Mouse (Mus musculus) midbrain, embryonic 10.5 days (tissue): ENCODE measurements around the gene Cops3. TPM values are rescaled to one million over a fixed set of nuclear protein-coding genes. Genes with fewer than 3 reads are reported as not detected.
A peak's percentile ranks its signal among the peaks of the same experiment; 100 is the strongest.

Source experiments
- DNase-seq: peaks from one replicate; pipeline ENCODE4 v3.0.0-alpha.2; 2017; ENCODE audit warnings: low spot score
- H3K27ac ChIP-seq: fragments of 300-500 bp; sonication (generic); replicated peaks from 2 replicates; pipeline ENCODE4 v1.5.1; 2016; ENCODE audit warnings: mild to moderate bottlenecking
- H3K27me3 ChIP-seq: fragments of 300-500 bp; sonication (generic); 2 replicates; pipeline ENCODE4 v1.6.1; 2016; ENCODE audit warnings: low read depth, mild to moderate bottlenecking; ENCODE audit not compliant: poor library complexity, severe bottlenecking
- H3K36me3 ChIP-seq: fragments of 300-500 bp; sonication (generic); 2 replicates; pipeline ENCODE4 v1.6.1; 2016; ENCODE audit warnings: mild to moderate bottlenecking, moderate library complexity
- H3K4me1 ChIP-seq: fragments of 300-500 bp; sonication (generic); 2 replicates; pipeline ENCODE4 v1.6.1; 2016
- H3K4me3 ChIP-seq: fragments of 300-500 bp; sonication (generic); 2 replicates; pipeline ENCODE4 v1.5.1; 2016; ENCODE audit warnings: mild to moderate bottlenecking, moderate library complexity
- H3K9me3 ChIP-seq: fragments of 300-500 bp; sonication (generic); replicated peaks from 2 replicates; pipeline ENCODE4 v1.6.1; 2016; ENCODE audit warnings: mild to moderate bottlenecking
- WGBS: fragments of 180-500 bp; shearing (Covaris S2); methylation state at CpG from one replicate; pipeline ENCODE4 v1.1.7; 2016; 5-methylcytosine and 5-hydroxymethylcytosine counted together
- polyA plus RNA-seq: library from polyadenylated mRNA; unstranded; fragments of >200 nt; fragmentation: Nextera tagmentation; extraction: Ambion mirVana; gene quantifications from 2 replicates; pipeline ENCODE4 v1.2.1, GENCODE M21; 2016

The Cops3 gene
- 249 and 250 TPM in 2 replicates for polyA plus RNA-seq

DNA sequence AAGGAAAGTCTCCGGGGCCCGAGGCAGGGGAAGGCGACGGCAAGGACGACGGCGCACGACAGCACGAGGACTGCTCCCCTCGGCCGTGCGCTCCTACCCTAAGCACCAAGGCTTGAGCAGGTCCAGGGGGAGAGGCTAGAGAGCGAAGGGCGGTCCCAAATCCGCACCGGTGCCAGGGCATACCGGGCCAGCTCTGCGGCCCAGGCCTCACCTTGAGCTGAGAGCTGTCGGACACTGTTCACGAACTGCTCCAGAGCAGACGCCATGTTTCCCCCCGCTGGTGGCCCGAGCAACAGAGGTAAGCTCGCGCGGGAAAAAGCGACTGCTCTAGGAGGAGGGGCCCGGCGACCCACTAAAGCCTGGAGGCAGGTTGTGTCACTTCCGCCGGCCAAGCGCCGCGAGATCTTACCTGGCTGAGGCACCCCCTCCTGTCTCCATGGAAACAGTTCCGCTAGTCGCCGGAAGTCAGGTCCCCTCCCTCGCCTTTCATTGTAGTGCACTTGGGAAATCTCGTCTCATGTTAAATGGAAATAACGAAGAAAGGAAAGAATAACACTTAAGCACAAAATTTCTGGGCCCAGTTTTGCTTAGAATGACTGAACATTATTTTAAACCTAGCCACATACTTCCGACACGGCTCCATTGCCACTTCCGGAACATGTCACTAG is at the start of gene Cops3:
Gene Cops3, minus strand, starts transcription at position 380 of the 668 bp plus-strand sequence.
- no peaks in the 10 kb centered on the region for H3K9me3 ChIP-seq
- no peaks in the 10 kb centered on the region for H3K27me3 ChIP-seq
- peak; percentile 97 for DNase-seq
- peaks cover 36% of the 10 kb centered on the region for H3K36me3 ChIP-seq
- under 1% methylated on average over 43 of the region's 43 CpGs for WGBS
- H3K27ac ChIP-seq = peak within 1 kb of the TSS; percentile 99
- peaks cover 18% of the 10 kb centered on the region for H3K4me1 ChIP-seq
- H3K4me3 ChIP-seq = peak within 1 kb of the TSS; percentile 98

DNA sequence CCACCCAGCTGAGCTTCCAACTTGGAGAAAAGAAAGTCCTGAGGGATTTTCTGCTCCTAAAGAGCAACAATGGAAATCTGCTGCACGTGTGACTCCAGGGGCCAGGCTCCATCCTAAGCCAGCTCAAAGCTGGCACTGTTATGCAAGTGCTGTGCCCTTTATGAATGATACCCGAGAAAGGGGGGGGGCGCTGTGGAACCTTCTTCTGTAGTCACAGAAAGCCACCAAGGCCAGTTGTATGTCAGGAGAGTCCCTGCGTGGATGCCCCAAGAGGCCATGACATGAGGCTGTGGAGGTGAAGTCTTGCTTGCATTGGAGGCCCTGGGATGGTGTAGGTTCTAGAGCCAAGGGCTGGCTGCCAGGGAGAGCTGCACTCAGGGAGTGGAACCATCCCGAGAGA is 48.5 kb upstream of the Cops3 start:
- WGBS = 77% methylated on average over 5 of the region's 5 CpGs
- no peaks in the 10 kb centered on the region for H3K27me3 ChIP-seq
- H3K36me3 ChIP-seq = no peaks in the 10 kb centered on the region
- H3K4me1 ChIP-seq = peaks cover 17% of the 10 kb centered on the region
- DNase-seq = no peak
- no peak overlapping the region for H3K4me3 ChIP-seq
- H3K27ac ChIP-seq = 0 out of 2 replicates have a peak overlapping the region, but pooled peaks have one; percentile 18
- H3K9me3 ChIP-seq = no peaks in the 10 kb centered on the region

DNA sequence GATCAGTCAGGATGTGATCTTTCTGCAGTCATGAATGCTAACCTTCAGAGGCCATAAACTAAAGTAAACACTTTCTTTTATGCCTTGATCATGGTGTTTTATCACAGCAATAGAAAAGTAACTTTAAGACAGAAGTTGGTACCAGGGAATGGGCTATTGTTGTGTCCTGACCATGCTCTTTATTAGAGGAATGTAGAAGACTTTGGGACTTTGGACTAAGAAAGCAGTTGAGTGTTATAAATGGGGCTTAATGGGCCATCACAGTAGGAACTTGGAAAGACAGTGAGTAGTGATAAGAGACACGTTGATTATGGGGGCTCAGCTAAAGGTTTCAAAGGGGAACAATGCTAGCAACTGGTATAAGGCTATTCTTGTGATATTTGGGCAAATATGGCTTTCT is 47.3 kb upstream of the Cops3 start:
- Histone ChIP-seq H3K36me3 (no peaks in the 10 kb centered on the region), H3K9me3 (no peaks in the 10 kb centered on the region), H3K27ac (no peak overlapping the region), H3K4me3 (no peak overlapping the region), H3K4me1 (peaks cover 10% of the 10 kb centered on the region), H3K27me3 (no peaks in the 10 kb centered on the region)
- WGBS = 88% methylated on average over 1 of the region's 1 CpGs
- no peak for DNase-seq

DNA sequence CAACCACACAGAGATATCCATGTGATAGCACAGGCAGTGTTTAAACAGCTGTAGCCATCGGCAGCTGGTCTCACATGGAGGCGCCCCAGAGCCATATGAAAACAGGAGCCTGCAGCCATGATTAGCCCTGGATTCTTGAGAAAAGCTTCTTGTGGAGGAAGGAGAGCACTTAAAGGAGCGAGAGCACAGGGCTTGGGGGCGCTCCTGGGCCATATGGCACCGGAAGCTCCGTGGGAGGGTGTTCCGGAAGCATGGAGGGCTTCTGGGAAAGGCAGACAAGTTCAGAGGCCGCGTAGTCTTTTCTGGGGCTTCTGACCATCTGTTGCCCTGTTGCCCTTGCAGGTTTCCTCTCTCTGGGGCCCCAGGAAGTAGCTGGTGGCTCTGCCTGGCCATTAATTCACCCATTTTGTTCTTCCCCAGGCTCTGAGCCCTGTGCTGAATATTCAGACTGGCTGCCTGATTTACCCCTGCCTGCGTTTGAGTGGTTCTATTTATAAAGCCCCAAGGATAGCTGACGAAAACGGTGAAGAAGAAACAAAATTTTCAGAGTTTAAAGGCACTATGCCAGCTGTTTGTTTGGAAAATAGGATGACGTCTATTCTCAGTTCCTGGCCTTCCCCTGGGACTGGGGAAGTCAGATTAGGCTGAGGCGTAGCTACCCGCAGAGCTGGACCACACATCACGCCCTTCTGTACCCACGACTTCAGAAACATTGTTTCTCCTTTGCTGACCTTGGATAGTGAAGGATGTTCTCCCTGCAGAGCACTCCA is 45.8 kb upstream of the Cops3 start:
- Histone ChIP-seq H3K9me3 (no peaks in the 10 kb centered on the region), H3K4me3 (no peak overlapping the region), H3K27ac (peak overlapping the region; percentile 68), H3K4me1 (peaks cover 8% of the 10 kb centered on the region), H3K36me3 (no peaks in the 10 kb centered on the region), H3K27me3 (no peaks in the 10 kb centered on the region)
- peak; percentile 22 for DNase-seq
- 72% methylated on average over 17 of the region's 17 CpGs for WGBS

DNA sequence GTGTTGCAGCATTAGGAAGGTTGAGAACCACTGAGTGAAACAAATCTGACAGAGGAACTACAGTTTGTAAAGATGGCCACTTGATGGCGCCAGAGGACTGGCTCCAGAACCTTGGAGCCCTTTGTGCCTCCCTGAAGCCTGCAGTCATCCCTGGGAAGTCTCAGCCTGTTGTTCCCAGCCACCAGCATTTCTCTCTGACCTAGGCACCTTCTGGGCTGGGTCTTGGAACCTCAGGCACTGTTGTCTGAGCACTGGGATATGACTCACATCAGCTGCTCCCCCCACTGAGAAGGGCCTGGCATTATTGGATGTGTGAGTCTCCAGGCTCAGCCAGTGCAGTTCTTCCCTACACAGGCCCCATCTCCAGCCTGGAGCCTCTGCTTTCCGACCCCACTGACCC is 40.4 kb upstream of the Cops3 start:
- Histone ChIP-seq H3K4me3 (no peak overlapping the region), H3K27ac (peak overlapping the region; percentile 81), H3K9me3 (no peaks in the 10 kb centered on the region), H3K36me3 (peaks cover 31% of the 10 kb centered on the region), H3K27me3 (no peaks in the 10 kb centered on the region), H3K4me1 (peaks cover 13% of the 10 kb centered on the region)
- peak; percentile 81 for DNase-seq
- 23% methylated on average over 2 of the region's 2 CpGs for WGBS

DNA sequence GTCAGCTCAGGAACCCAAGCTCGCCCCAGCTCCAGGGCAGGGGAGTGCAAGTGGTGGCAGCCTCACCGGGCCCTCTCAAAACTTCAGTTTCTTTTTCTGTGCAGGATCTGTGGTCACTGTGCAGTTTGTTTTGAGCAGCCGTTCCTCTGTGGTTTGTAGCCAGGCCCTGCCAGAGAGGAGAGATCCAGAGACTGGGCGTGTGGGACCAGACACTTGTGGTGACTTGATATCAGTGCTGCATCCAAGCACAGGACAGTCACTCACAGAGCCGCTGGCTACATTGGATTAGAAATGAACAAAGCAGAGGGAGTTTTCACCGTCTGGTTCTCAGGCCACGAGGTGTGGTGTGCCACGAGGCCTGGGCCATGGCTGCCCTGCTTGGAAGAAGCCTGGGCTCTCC is 32.5 kb upstream of the Cops3 start:
- Histone ChIP-seq H3K4me1 (peaks cover 15% of the 10 kb centered on the region), H3K36me3 (peaks cover 41% of the 10 kb centered on the region), H3K27me3 (no peaks in the 10 kb centered on the region), H3K4me3 (no peak overlapping the region), H3K27ac (peak overlapping the region; percentile 38), H3K9me3 (no peaks in the 10 kb centered on the region)
- 81% methylated on average over 8 of the region's 8 CpGs for WGBS
- no peak for DNase-seq

DNA sequence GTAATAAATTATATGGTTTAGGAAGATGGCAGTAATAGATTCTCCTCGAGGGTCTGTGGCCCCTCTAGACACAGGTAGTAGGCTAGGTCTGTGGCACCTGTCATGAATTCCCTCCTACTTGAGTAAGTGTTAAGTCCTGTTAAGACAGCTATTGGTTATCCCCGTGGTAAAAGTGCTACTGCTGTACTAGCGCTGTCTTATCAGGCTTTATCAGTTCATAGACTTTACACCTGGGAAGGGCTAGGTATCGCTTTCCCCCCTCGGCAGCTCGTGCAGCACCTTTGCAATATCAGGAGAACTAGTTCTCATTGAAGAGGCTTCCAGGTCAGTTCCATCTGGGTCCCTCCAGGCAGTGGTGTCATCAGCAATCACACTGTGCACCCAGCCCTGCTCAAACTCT is 24.7 kb upstream of the Cops3 start:
- no peak overlapping the region for H3K27ac ChIP-seq
- no peaks in the 10 kb centered on the region for H3K27me3 ChIP-seq
- no peak overlapping the region for H3K4me3 ChIP-seq
- DNase-seq = no peak
- WGBS = 91% methylated on average over 6 of the region's 6 CpGs
- H3K4me1 ChIP-seq = peaks cover 21% of the 10 kb centered on the region
- no peaks in the 10 kb centered on the region for H3K9me3 ChIP-seq
- H3K36me3 ChIP-seq = peaks cover 21% of the 10 kb centered on the region

DNA sequence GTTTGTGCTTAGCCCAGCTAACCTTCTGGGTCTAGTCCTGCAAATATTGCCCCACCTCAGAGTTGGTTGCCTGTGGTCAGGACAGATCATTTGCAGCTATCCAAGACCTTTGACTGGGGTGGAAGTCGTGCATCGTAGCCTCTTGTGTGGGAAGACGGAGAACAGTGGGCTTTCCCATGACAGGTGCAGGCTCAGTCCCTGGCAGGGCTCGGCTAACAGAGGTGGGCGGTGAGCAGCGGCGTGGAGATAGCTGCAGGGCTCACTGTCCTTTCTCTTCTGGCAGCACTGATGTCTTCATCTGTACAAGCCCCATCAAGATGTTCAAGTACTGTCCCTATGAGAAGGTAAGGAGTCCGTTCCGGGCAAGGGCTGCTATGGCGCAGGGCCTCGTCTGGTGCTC is 20.8 kb upstream of the Cops3 start:
- peak overlapping the region; percentile 42; the same call in 1 of the 2 replicates for H3K27ac ChIP-seq

DNA sequence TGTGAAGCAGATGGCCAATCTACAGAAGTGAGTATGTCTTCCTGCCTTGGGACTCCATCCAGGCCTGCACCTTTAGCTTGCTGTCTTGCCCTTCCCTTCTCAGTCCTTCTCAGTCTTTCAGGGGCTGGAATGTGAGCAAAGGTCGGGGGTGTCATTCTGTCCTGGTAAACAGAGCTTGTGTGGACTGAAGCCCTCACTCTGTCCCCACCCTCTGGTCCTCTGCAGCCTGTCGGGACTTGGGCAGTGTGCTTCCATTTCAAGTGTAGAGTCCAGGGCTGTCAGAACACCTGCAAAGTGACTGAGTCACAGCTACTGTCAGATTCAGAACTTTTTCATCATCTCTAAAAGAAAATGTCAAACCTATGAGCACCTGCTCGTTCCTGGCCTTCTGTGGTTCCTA is 13.2 kb upstream of the Cops3 start:
- Histone ChIP-seq H3K27me3 (no peaks in the 10 kb centered on the region), H3K27ac (no peak overlapping the region), H3K4me1 (peaks cover 18% of the 10 kb centered on the region), H3K36me3 (peaks cover 12% of the 10 kb centered on the region; the same call in 1 of the 2 replicates), H3K4me3 (no peak overlapping the region), H3K9me3 (no peaks in the 10 kb centered on the region)
- DNase-seq = no peak
- WGBS = 72% methylated on average over 3 of the region's 3 CpGs

More for the DNA sequence above, 20.8 kb upstream of the Cops3 start:
- Histone ChIP-seq H3K27me3 (no peaks in the 10 kb centered on the region), H3K9me3 (no peaks in the 10 kb centered on the region), H3K36me3 (peaks cover 19% of the 10 kb centered on the region), H3K4me3 (no peak overlapping the region), H3K4me1 (0 out of 2 replicates have a peak, but pooled peaks cover 12% of the 10 kb centered on the region)
- no peak for DNase-seq
- 86% methylated on average over 11 of the region's 11 CpGs for WGBS

DNA sequence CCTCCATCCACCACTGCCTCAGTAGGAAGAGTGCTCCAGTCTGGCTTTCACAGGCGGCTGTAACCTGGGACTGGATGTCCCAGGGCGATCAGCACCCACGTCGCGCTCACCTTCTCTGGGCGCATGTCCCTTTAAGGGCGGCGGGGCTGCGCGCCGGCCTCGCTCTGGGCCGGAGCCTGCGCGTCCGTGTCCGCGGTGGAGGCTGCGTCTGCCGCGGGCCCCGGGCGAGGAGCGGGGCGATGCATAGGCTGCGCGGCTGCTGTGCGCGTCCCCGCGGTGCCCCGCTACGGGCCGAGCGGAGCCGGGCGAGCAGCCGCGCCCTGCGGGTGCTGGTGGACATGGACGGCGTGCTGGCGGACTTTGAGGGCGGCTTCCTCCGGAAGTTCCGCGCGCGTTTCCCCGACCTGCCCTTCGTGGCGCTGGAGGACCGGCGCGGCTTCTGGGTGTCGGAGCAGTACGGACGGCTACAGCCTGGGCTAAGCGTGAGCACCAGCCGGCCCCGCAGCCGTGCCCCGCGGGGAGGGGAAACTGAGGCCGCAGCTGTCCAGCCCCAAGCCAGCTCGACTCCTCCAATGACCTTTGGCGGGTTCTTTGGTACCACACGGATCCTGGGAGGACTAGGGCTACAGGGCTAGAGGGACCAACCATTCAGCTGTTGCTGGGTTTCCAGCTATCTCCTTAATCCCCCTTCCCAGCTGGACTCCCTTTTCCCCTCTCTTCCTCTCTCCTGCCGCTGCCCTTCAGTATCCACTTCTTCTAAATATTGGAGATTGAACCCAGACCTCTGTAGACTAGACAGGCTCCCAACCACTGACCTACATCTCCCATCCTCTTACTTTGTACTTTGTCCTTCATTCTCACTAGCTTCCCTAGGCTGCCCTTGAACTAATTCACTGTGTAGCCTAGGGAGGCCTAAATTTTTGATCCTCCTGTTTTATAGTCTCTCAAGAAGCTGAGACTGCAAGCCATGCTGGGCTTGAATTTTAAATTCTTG is 8.6 kb upstream of the Cops3 start:
- Histone ChIP-seq H3K9me3 (no peaks in the 10 kb centered on the region), H3K4me3 (peak overlapping the region; percentile 85), H3K4me1 (peaks cover 25% of the 10 kb centered on the region), H3K27me3 (no peaks in the 10 kb centered on the region), H3K36me3 (peaks cover 20% of the 10 kb centered on the region), H3K27ac (peak overlapping the region; percentile 95)
- DNase-seq = peak; percentile 85
- WGBS = under 1% methylated on average over 69 of the region's 69 CpGs

DNA sequence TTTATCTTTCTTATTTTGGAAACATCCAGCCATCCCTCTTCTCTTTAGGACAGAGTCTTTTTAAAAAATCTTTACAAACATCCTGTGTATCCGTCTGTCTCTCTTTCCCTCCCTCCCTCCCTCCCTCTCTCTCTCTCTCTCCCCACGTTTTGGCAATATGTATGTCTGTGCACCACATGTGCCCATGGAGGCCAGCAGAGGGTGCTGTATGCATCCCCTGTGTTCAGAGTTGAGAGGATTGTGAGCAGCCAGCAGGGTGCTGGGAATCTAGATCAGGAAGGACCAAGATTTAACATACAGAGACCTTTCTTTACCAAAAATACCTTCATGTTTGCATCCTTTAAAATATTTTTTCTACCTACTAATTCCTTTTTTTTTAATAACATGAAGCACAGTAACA is 7.5 kb upstream of the Cops3 start:
- no peaks in the 10 kb centered on the region for H3K9me3 ChIP-seq
- no peaks in the 10 kb centered on the region for H3K27me3 ChIP-seq
- peaks cover 25% of the 10 kb centered on the region for H3K4me1 ChIP-seq
- peak overlapping the region; percentile 85 for H3K4me3 ChIP-seq
- no peak overlapping the region; the same call in 1 of the 2 replicates for H3K27ac ChIP-seq
- peak; percentile 51 for DNase-seq
- 25% methylated on average over 2 of the region's 2 CpGs for WGBS
- H3K36me3 ChIP-seq = peaks cover 19% of the 10 kb centered on the region

DNA sequence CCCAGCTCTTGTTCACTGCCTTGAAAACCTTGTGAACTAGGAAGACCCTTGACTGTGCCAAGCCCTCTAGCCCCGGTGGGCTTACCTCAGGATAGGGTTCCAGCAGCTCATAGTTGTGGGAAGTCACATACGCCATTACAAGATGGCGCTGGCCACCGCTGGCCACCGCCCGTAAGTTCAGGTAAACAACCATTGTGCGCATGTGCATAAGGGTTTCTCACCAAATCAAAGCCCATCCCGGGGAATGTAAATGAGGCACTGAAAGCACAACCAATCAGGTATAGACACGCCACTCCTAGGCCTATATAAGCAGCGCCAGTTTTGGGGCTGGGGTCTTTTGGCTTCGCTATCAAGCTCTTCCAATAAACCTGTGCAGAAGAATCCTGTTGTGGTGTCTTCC is 6.7 kb upstream of the Cops3 start:
- Histone ChIP-seq H3K4me1 (peaks cover 25% of the 10 kb centered on the region), H3K27me3 (no peaks in the 10 kb centered on the region), H3K36me3 (peaks cover 19% of the 10 kb centered on the region), H3K4me3 (no peak overlapping the region), H3K27ac (no peak overlapping the region), H3K9me3 (no peaks in the 10 kb centered on the region)
- DNase-seq = no peak
- 94% methylated on average over 11 of the region's 11 CpGs for WGBS
